Mouse (Mus musculus) adrenal gland, adult 18-20 months (tissue): ENCODE measurements at regions not wholly inside any gene's neighbourhood (a gene's known extent, or its start where the extent isn't known, plus 50 kb on each side); places are given as distances from the start of the nearest gene placed in this dataset.

Experiments used
- DNase-seq, 2 experiments: peaks; one replicate each; pipeline ENCODE4 v3.0.0; 2021 to 2022; ENCODE audit warnings: low spot score in 2 of 2

- DNase-seq: no peak
Measured at GRCm38 (mm10) chr14:68022925-68023324, 1271.2 kb downstream of the Synb start.

GRCm38 (mm10) chr14:68021240-68021639 is 1272.9 kb downstream of the Synb start:
- no peak for DNase-seq

- DNase-seq: no peak
Measured at GRCm38 (mm10) chr14:68020769-68021168, 1273.3 kb downstream of the Synb start.

- no peak for DNase-seq
Measured at GRCm38 (mm10) chr14:68018686-68019085, 1275.4 kb downstream of the Synb start.

GRCm38 (mm10) chr14:67996790-67997417 is 1297.2 kb downstream of the Synb start:
- no peak for DNase-seq

- DNase-seq: no peak
Measured at GRCm38 (mm10) chr14:67993611-67994051, 1300.5 kb downstream of the Synb start.

GRCm38 (mm10) chr14:67993142-67993541 is 1301.0 kb downstream of the Synb start:
- peak; percentile 58 to 59 for DNase-seq

GRCm38 (mm10) chr14:67992088-67992487 is 1302.0 kb downstream of the Synb start:
- DNase-seq: no peak

GRCm38 (mm10) chr14:67990271-67990670 is 1303.8 kb downstream of the Synb start:
- DNase-seq: no peak
